Mouse (Mus musculus): ENCODE results near the gene Unc5a. TPM values are rescaled to one million over a fixed set of nuclear protein-coding genes. Genes with fewer than 3 reads are reported as not detected.

Unc5a gene
- polyA plus RNA-seq, 1 experiment from 2014 or later = 0.55 TPM

DNA sequence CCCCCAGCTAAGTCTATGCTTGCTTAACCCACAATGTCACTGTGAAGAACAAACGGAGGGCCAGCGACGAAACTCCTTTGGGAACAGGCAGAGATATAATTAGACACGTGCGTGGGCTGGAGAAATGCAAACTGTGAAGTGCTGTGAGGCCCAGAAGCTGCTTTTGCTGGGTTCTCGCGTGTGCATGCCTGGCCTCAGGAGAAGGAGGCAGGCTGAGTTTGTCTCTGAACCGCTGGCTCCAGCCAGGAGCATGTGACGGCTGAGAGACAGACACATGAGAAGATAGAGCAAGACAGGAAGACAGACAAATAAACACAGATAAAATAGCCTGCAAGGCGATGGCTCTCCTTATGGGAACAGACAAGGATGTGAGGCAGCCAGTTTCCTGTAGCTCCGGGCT, 11.3 kb upstream of the Unc5a start:
- TF ChIP-seq CTCF (IDR thresholded peaks at IDR 0.05; ENCODE audit: low read depth) = no peak
- TF ChIP-seq EP300 (IDR thresholded peaks at IDR 0.05; ENCODE audit: low read depth) = no peak
- DNase-seq (no peak), ATAC-seq (no peak)
- Histone ChIP-seq H3K9me3 (ENCODE audit: low read length) (no peaks in the 10 kb centered on the region), H3K27me3 (ENCODE audit: insufficient read depth, low read length) (no peaks in the 10 kb centered on the region), H3K27ac (ENCODE audit: low read depth) (no peak overlapping the region), H3K36me3 (replicated peaks; ENCODE audit: insufficient read depth, low read length) (no peaks in the 10 kb centered on the region), H3K4me3 (ENCODE audit: low read depth, low read length) (no peak overlapping the region), H3K9ac (replicated peaks) (no peak overlapping the region), H3K4me2 (ENCODE audit: low read depth, low read length) (no peak overlapping the region), H3K4me1 (ENCODE audit: insufficient read depth) (no peaks in the 10 kb centered on the region)
- WGBS (ENCODE audit: insufficient replicate concordance) = 31% methylated on average over 11 of the region's 11 CpGs

DNA sequence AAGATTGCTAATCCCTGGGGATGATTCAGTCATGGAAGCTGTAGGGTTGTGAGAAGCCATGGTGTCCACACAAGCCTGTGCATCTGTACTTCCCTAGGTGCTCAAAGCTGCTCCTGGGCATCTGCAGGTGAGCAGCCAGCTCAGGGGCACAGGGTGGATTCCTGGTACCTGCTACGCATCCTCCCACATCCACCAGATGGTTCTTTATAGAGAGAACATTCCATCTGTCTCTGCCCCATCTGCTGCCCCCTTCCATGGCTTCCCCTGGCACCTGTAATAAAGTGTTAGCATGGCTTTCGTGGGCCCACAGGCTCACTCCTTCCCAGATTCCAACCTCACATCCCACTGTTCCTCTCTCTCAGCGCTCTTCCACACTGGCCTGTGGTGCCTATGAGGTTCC, 10.7 kb upstream of the Unc5a start:
- 82% methylated on average over 3 of the region's 3 CpGs for WGBS (ENCODE audit: insufficient replicate concordance)
- H3K4me3 ChIP-seq (ENCODE audit: low read depth, low read length) = no peak overlapping the region
- DNase-seq (no peak), ATAC-seq (no peak)
- no peak overlapping the region for H3K4me2 ChIP-seq (ENCODE audit: low read depth, low read length)
- no peak for TF ChIP-seq EP300 (IDR thresholded peaks at IDR 0.05; ENCODE audit: low read depth)
- no peak for TF ChIP-seq CTCF (IDR thresholded peaks at IDR 0.05; ENCODE audit: low read depth)
- no peaks in the 10 kb centered on the region for H3K4me1 ChIP-seq (ENCODE audit: insufficient read depth)
- H3K36me3 ChIP-seq (replicated peaks; ENCODE audit: insufficient read depth, low read length) = no peaks in the 10 kb centered on the region
- no peaks in the 10 kb centered on the region for H3K27me3 ChIP-seq (ENCODE audit: insufficient read depth, low read length)
- H3K9me3 ChIP-seq (ENCODE audit: low read length) = no peaks in the 10 kb centered on the region
- H3K27ac ChIP-seq (ENCODE audit: low read depth) = no peak overlapping the region
- H3K9ac ChIP-seq (replicated peaks) = no peak overlapping the region

DNA sequence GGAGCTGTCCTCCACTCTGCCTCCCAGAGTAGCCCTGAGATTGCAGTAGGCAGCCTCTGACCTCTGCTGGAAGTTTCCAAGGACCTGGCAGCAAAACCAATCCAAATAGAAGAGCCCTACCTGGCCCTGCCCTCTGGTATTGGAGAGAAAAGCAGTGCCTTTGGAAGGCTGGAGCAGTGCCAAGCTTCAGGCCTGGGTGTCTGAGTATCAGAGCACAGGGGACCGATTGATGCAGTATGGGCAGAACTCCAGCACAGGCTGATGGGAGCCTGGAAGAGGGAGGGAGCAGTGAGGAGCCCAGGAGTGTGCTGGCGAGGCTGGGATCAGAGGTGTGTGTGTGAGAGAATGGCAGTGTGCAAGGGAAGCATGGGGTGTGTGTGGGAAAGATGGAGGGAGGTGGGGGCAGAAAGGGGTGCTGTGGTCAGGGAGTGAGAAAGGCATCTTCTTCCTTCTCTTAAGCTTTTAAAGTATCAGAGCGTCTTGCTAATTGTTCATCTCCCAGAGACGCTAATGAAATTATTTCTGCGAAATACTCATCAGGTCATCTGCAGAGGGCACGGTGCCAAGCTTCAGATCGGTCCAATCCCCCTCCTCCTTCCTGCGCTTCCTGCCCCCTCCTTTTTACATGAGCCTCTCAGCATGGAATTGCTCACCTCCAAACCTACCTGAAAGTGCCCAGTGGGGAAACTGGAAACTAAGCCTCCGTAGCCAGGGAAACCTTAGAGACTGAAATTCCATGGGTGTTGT, 4.6 kb upstream of the Unc5a start:
- WGBS (ENCODE audit: insufficient replicate concordance) = 49% methylated on average over 9 of the region's 9 CpGs
- no peak overlapping the region for H3K4me3 ChIP-seq (ENCODE audit: low read depth, low read length)
- no peak overlapping the region for H3K4me2 ChIP-seq (ENCODE audit: low read depth, low read length)
- no peak overlapping the region for H3K27ac ChIP-seq (ENCODE audit: low read depth)
- peaks cover 2% of the 10 kb centered on the region; the same call in 1 of the 2 replicates for H3K4me1 ChIP-seq (ENCODE audit: insufficient read depth)
- no peaks in the 10 kb centered on the region for H3K36me3 ChIP-seq (replicated peaks; ENCODE audit: insufficient read depth, low read length)
- H3K27me3 ChIP-seq (ENCODE audit: insufficient read depth, low read length) = peaks cover 34% of the 10 kb centered on the region
- no peak for DNase-seq
- no peak for TF ChIP-seq EP300 (IDR thresholded peaks at IDR 0.05; ENCODE audit: low read depth)
- no peak for TF ChIP-seq CTCF (IDR thresholded peaks at IDR 0.05; ENCODE audit: low read depth)
- no peaks in the 10 kb centered on the region for H3K9me3 ChIP-seq (ENCODE audit: low read length)
- no peak for ATAC-seq
- H3K9ac ChIP-seq (replicated peaks) = no peak overlapping the region

DNA sequence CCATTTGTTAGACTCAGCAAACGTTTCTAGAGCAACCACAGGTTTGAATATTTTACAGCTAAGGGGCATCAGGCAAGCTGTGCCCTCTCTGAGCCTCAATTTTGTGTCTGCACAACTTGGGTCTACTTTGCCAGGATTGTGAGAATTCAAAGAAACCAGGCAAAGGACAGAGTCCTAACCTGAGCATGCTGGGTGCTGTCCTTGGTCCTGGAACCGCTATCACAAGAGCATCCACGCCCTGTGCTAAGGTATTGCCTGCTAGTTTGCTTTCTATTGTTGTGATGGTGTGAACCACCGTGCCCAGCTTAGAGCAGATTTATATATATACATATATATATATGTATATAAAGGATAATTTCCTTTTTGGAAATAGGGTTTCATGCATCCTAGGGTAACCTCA, 3.9 kb upstream of the Unc5a start:
- ATAC-seq = no peak
- no peak for TF ChIP-seq CTCF (IDR thresholded peaks at IDR 0.05; ENCODE audit: low read depth)
- Histone ChIP-seq H3K27ac (ENCODE audit: low read depth) (no peak overlapping the region), H3K36me3 (replicated peaks; ENCODE audit: insufficient read depth, low read length) (no peaks in the 10 kb centered on the region), H3K27me3 (ENCODE audit: insufficient read depth, low read length) (peaks cover 42% of the 10 kb centered on the region), H3K4me2 (ENCODE audit: low read depth, low read length) (no peak overlapping the region), H3K4me3 (ENCODE audit: low read depth, low read length) (no peak overlapping the region), H3K9me3 (ENCODE audit: low read length) (no peaks in the 10 kb centered on the region), H3K9ac (replicated peaks) (no peak overlapping the region), H3K4me1 (ENCODE audit: insufficient read depth) (peaks cover 4% of the 10 kb centered on the region; the same call in 1 of the 2 replicates)
- WGBS (ENCODE audit: insufficient replicate concordance) = 2% methylated on average over 4 of the region's 4 CpGs
- DNase-seq = peak; percentile 49

DNA sequence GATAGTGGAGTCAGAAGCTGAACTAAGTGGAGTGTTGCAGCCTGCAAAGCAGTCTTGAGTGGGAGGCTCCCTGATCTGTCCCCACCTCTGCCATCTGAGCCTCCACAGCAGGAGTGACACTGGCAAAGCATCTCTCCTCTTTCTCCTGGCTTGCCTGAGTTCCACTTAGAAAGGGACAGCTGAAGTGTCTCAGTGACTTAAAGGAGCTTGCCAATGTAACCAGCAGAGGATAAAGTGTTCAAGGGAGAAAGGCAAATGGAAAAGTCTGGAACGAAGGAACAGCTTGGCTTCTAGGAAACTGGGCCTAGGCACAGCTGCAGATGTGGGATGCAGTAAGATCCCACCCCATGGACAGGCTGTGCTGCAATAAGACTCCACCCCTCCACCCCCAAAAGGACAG, 2.8 kb upstream of the Unc5a start:
- peaks cover 4% of the 10 kb centered on the region; the same call in 1 of the 2 replicates for H3K4me1 ChIP-seq (ENCODE audit: insufficient read depth)
- H3K27me3 ChIP-seq (ENCODE audit: insufficient read depth, low read length) = peaks cover 52% of the 10 kb centered on the region
- no peak overlapping the region for H3K9ac ChIP-seq (replicated peaks)
- no peak overlapping the region for H3K27ac ChIP-seq (ENCODE audit: low read depth)
- ATAC-seq (no peak), DNase-seq (no peak)
- 79% methylated on average over 1 of the region's 1 CpGs for WGBS (ENCODE audit: insufficient replicate concordance)
- no peak overlapping the region for H3K4me2 ChIP-seq (ENCODE audit: low read depth, low read length)
- no peak overlapping the region for H3K4me3 ChIP-seq (ENCODE audit: low read depth, low read length)
- H3K36me3 ChIP-seq (replicated peaks; ENCODE audit: insufficient read depth, low read length) = no peaks in the 10 kb centered on the region
- TF ChIP-seq EP300 (IDR thresholded peaks at IDR 0.05; ENCODE audit: low read depth) = no peak
- no peaks in the 10 kb centered on the region for H3K9me3 ChIP-seq (ENCODE audit: low read length)

DNA sequence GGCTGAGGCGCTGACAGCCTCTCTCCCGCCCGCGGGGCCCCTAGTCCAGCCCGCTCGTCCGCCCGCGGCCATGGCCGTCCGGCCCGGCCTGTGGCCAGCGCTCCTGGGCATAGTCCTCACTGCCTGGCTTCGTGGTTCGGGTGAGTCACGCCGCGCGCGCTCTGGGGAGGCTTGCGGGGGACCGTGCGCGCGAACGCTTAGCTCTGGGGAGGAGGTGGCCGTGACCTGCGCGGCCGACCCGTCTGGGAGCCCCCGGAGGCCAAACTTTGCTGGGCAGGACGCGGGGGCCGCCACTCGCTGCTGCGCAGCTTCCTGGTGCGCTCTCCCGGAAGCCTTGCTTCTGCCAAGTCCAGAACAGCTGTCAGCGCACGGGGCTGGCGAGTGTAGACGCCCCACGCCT, 381 bp downstream of the Unc5a start:
- DNase-seq = peak; percentile 32
- Histone ChIP-seq H3K9me3 (ENCODE audit: low read length) (no peaks in the 10 kb centered on the region), H3K27ac (ENCODE audit: low read depth) (no peak overlapping the region), H3K4me1 (ENCODE audit: insufficient read depth) (peaks cover 4% of the 10 kb centered on the region; the same call in 1 of the 2 replicates), H3K4me2 (ENCODE audit: low read depth, low read length) (peak overlapping the region; percentile 73), H3K36me3 (replicated peaks; ENCODE audit: insufficient read depth, low read length) (no peaks in the 10 kb centered on the region), H3K9ac (replicated peaks) (0 out of 2 replicates have a peak overlapping the region, but pooled peaks have one; percentile 34), H3K27me3 (ENCODE audit: insufficient read depth, low read length) (peaks cover 64% of the 10 kb centered on the region), H3K4me3 (ENCODE audit: low read depth, low read length) (peak overlapping the region; percentile 53)
- under 1% methylated on average over 42 of the region's 44 CpGs for WGBS (ENCODE audit: insufficient replicate concordance)
- TF ChIP-seq EP300 (IDR thresholded peaks at IDR 0.05; ENCODE audit: low read depth) (no peak), CTCF (IDR thresholded peaks at IDR 0.05; ENCODE audit: low read depth) (no peak)
- ATAC-seq = peak; percentile 33; the same call in 1 of the 2 replicates

All from liver, postnatal 0 days (tissue).